Mouse (Mus musculus) stomach, embryonic 15.5 days (tissue): ENCODE measurements around the gene Slc27a5. TPM values are rescaled to one million over a fixed set of nuclear protein-coding genes. Genes with fewer than 3 reads are reported as not detected.

Experiments used
- ATAC-seq: fragments of 200-750 bp; cut with Nextera tagmentation; 2 replicates; pipeline ENCODE4 v1.8.0; 2017; ENCODE audit warnings: low read depth, moderate number of reproducible peaks, moderate TSS enrichment; ENCODE audit not compliant: insufficient read depth, low FRiP score
- H3K27ac ChIP-seq: fragments of 300-500 bp; sonication (generic); 2 replicates; pipeline ENCODE4 v1.5.1; 2015; ENCODE audit warnings: mild to moderate bottlenecking, inconsistent platforms
- H3K27me3 ChIP-seq: fragments of 300-500 bp; sonication (generic); replicated peaks from 2 replicates; pipeline ENCODE4 v1.6.1; 2015; ENCODE audit warnings: inconsistent platforms
- H3K36me3 ChIP-seq: fragments of 300-500 bp; sonication (generic); 2 replicates; pipeline ENCODE4 v1.6.1; 2015; ENCODE audit warnings: inconsistent platforms
- H3K4me1 ChIP-seq: fragments of 300-500 bp; sonication (generic); 2 replicates; pipeline ENCODE4 v1.6.1; 2015; ENCODE audit warnings: inconsistent platforms
- H3K4me2 ChIP-seq: fragments of 300-500 bp; sonication (generic); 2 replicates; pipeline ENCODE4 v1.6.1; 2015; ENCODE audit warnings: mild to moderate bottlenecking, inconsistent platforms
- H3K4me3 ChIP-seq: fragments of 300-500 bp; sonication (generic); replicated peaks from 2 replicates; pipeline ENCODE4 v1.5.1; 2015; ENCODE audit warnings: inconsistent platforms
- H3K9ac ChIP-seq: fragments of 300-500 bp; sonication (generic); 2 replicates; pipeline ENCODE4 v1.6.1; 2015; ENCODE audit warnings: inconsistent platforms
- H3K9me3 ChIP-seq: fragments of 300-500 bp; sonication (generic); 2 replicates; pipeline ENCODE4 v1.6.1; 2016; ENCODE audit warnings: inconsistent platforms
- WGBS: fragments of 180-500 bp; shearing (Covaris S2); methylation state at CpG from one replicate; pipeline ENCODE4 v1.1.7; 2015; 5-methylcytosine and 5-hydroxymethylcytosine counted together
- polyA plus RNA-seq: library from polyadenylated mRNA; unstranded; fragments of >200 nt; fragmentation: Nextera tagmentation; extraction: Ambion mirVana; gene quantifications from 2 replicates; pipeline ENCODE4 v1.2.1, GENCODE M21; 2015

Slc27a5 gene
- polyA plus RNA-seq, 1 experiment from 2014 or later: 1.8 TPM

DNA sequence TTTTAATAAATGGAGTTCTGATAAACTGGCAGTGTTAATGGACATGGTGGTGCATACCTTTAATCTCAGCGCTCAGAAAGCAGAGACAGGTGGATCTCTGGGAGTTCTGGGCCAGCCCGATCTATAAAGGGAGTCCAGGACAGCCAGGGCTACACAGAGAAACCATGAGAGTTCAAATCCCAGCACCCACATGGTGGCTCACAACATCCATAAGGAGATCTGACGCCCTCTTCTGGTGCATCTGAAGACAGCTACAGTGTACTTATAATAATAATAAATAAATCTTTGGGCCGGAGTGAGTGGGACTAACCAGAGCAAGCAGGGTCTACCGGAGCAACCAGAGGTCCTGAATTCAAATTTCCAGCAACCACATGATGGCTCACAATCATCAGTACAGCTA, 5.4 kb upstream of the Slc27a5 start:
- peaks cover 23% of the 10 kb centered on the region for H3K36me3 ChIP-seq
- ATAC-seq: no peak
- H3K4me3 ChIP-seq: no peak overlapping the region
- no peaks in the 10 kb centered on the region for H3K9me3 ChIP-seq
- H3K27ac ChIP-seq: no peak overlapping the region
- no peak overlapping the region for H3K9ac ChIP-seq
- 76% methylated on average over 5 of the region's 5 CpGs for WGBS
- H3K4me1 ChIP-seq: peaks cover 4% of the 10 kb centered on the region; the same call in 1 of the 2 replicates
- no peaks in the 10 kb centered on the region for H3K27me3 ChIP-seq
- H3K4me2 ChIP-seq: no peak overlapping the region

GRCm38 (mm10) chr7:13001584-13001983, 3.6 kb upstream of the Slc27a5 start:
- no peaks in the 10 kb centered on the region for H3K4me1 ChIP-seq
- no peak overlapping the region for H3K4me3 ChIP-seq
- H3K9ac ChIP-seq: no peak overlapping the region
- no peak for ATAC-seq
- WGBS: 41% methylated on average over 1 of the region's 1 CpGs
- peaks cover 11% of the 10 kb centered on the region; the same call in 1 of the 2 replicates for H3K36me3 ChIP-seq
- H3K9me3 ChIP-seq: no peaks in the 10 kb centered on the region
- no peak overlapping the region for H3K27ac ChIP-seq
- no peaks in the 10 kb centered on the region for H3K27me3 ChIP-seq
- H3K4me2 ChIP-seq: no peak overlapping the region

GRCm38 (mm10) chr7:12998851-12999250, 859 bp upstream of the Slc27a5 start, which contains the start of gene Trim28:
Gene Trim28, plus strand, starts transcription at chr7:12999114.
- Histone ChIP-seq H3K4me3 (no peak within 1 kb of the TSS), H3K36me3 (no peaks in the 10 kb centered on the region), H3K4me1 (no peaks in the 10 kb centered on the region), H3K4me2 (no peak within 1 kb of the TSS), H3K27me3 (no peaks in the 10 kb centered on the region), H3K9me3 (no peaks in the 10 kb centered on the region), H3K9ac (no peak within 1 kb of the TSS), H3K27ac (no peak within 1 kb of the TSS)
- ATAC-seq: no peak
- 78% methylated on average over 3 of the region's 3 CpGs for WGBS

DNA sequence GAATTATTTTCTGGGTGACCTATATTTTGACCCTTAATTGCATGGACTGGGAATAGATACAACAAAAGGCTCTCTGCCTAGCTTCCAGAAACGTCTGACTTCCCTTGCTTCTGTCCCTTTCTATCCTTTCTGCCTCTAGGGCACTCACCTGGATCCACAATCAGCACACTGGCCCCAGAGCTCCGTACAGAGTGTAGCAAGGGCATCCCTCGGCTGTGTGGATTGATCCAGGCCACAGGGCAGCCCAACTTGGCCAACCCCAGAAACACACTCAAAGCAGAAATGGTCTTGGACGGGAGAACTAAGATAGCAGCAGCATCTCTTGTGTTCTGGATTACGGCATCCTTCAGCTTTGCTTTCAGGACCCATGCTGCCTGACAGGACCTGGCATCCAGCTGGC, 762 bp downstream of the Slc27a5 start:
- 57% methylated on average over 5 of the region's 5 CpGs for WGBS
- Histone ChIP-seq H3K27ac (no peak overlapping the region), H3K4me1 (no peaks in the 10 kb centered on the region), H3K27me3 (no peaks in the 10 kb centered on the region), H3K4me3 (no peak overlapping the region), H3K9ac (no peak overlapping the region), H3K36me3 (no peaks in the 10 kb centered on the region), H3K4me2 (no peak overlapping the region), H3K9me3 (no peaks in the 10 kb centered on the region)
- no peak for ATAC-seq

GRCm38 (mm10) chr7:12995862-12996261, 2.1 kb downstream of the Slc27a5 start:
- no peaks in the 10 kb centered on the region for H3K4me1 ChIP-seq
- H3K9ac ChIP-seq: no peak overlapping the region
- H3K36me3 ChIP-seq: no peaks in the 10 kb centered on the region
- H3K27me3 ChIP-seq: no peaks in the 10 kb centered on the region
- H3K27ac ChIP-seq: no peak overlapping the region
- H3K4me2 ChIP-seq: no peak overlapping the region
- H3K4me3 ChIP-seq: no peak overlapping the region
- ATAC-seq: no peak
- H3K9me3 ChIP-seq: no peaks in the 10 kb centered on the region

DNA sequence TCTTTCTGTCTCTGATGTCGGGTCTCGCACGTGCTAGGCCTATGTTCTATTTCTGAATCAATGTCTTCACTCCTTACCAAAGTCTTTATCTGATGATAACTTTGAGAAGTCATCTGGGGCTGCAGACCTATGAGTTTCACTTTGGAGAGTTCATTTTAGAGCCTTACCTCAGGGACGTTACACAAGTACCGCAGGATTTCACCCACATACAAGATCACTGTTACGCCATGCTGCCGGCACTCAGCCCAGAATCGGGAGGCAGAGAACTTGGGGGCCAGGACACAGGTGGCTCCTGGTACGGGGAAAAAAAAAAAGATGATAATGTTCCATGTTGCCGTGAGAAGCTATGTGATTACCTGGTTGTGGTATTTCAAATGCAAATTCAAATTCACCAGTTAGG, 4.8 kb downstream of the Slc27a5 start:
- Histone ChIP-seq H3K36me3 (no peaks in the 10 kb centered on the region), H3K27ac (no peak overlapping the region), H3K4me3 (no peak overlapping the region), H3K9me3 (no peaks in the 10 kb centered on the region), H3K27me3 (no peaks in the 10 kb centered on the region), H3K4me1 (no peaks in the 10 kb centered on the region), H3K4me2 (no peak overlapping the region), H3K9ac (no peak overlapping the region)
- ATAC-seq: no peak
- WGBS: 83% methylated on average over 10 of the region's 10 CpGs

- 6% methylated on average over 3 of the region's 3 CpGs for WGBS
- H3K9me3 ChIP-seq: no peaks in the 10 kb centered on the region
- ATAC-seq: no peak
Measured at GRCm38 (mm10) chr7:12992222-12992621, 5.8 kb downstream of the Slc27a5 start.

GRCm38 (mm10) chr7:12987409-12988189, 10.4 kb downstream of the Slc27a5 start:
- no peak overlapping the region for H3K27ac ChIP-seq
- H3K4me3 ChIP-seq: no peak overlapping the region
- no peaks in the 10 kb centered on the region for H3K9me3 ChIP-seq
- no peak overlapping the region for H3K9ac ChIP-seq
- no peaks in the 10 kb centered on the region for H3K27me3 ChIP-seq
- no peaks in the 10 kb centered on the region for H3K36me3 ChIP-seq
- no peaks in the 10 kb centered on the region for H3K4me1 ChIP-seq
- 78% methylated on average over 8 of the region's 8 CpGs for WGBS
- H3K4me2 ChIP-seq: no peak overlapping the region
- ATAC-seq: peak; percentile 75

More at GRCm38 (mm10) chr7:12992222-12992621, 5.8 kb downstream of the Slc27a5 start:
- Histone ChIP-seq H3K4me3 (no peak overlapping the region), H3K27ac (no peak overlapping the region), H3K4me1 (no peaks in the 10 kb centered on the region), H3K4me2 (no peak overlapping the region), H3K36me3 (no peaks in the 10 kb centered on the region), H3K9ac (no peak overlapping the region), H3K27me3 (no peaks in the 10 kb centered on the region)

DNA sequence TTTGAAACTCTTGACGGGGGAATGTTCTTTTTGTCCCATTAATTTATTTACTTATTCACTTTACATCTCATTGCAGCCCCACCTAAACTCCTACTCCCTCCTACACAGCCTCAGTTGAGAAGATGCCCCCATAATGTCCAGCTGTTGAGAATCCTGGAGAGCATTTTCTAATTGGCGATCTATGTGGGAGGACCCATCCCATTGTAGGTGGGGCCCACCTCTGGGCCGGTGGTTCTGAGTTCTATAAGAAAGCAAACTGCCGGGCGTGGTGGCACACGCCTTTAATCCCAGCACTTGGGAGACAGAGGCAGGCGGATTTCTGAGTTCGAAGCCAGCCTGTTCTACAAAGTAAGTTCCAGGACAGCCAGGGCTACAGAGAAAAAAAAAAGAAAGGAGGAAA, 11.1 kb downstream of the Slc27a5 start:
- Histone ChIP-seq H3K27ac (no peak overlapping the region), H3K4me1 (no peaks in the 10 kb centered on the region), H3K4me3 (no peak overlapping the region), H3K36me3 (no peaks in the 10 kb centered on the region), H3K9ac (no peak overlapping the region), H3K4me2 (no peak overlapping the region), H3K9me3 (no peaks in the 10 kb centered on the region), H3K27me3 (no peaks in the 10 kb centered on the region)
- 83% methylated on average over 8 of the region's 8 CpGs for WGBS
- ATAC-seq: no peak

DNA sequence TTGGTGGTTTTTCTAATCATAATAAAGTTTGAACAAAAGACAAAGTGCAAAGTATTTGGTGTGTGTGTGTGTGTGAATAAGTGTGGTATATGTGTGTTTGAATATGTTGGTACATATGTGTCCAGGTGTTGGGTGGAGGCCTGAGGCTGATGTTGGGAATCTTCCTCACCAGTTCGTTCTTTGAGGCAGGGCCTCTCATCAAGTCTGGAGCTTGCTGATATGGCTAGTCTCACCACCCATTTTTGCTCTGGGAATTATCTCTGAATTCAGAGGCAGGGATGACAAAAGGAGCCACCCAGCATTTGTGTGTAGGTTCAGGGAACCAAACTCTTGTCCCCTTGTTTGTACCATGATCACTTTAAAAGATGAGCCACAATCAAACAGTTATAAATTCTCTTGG, 12.3 kb downstream of the Slc27a5 start:
- Histone ChIP-seq H3K27ac (no peak overlapping the region), H3K36me3 (0 out of 2 replicates have a peak, but pooled peaks cover 3% of the 10 kb centered on the region), H3K4me1 (no peaks in the 10 kb centered on the region), H3K4me3 (no peak overlapping the region), H3K9me3 (no peaks in the 10 kb centered on the region), H3K27me3 (no peaks in the 10 kb centered on the region), H3K4me2 (no peak overlapping the region), H3K9ac (no peak overlapping the region)
- 80% methylated on average over 1 of the region's 1 CpGs for WGBS
- no peak for ATAC-seq

DNA sequence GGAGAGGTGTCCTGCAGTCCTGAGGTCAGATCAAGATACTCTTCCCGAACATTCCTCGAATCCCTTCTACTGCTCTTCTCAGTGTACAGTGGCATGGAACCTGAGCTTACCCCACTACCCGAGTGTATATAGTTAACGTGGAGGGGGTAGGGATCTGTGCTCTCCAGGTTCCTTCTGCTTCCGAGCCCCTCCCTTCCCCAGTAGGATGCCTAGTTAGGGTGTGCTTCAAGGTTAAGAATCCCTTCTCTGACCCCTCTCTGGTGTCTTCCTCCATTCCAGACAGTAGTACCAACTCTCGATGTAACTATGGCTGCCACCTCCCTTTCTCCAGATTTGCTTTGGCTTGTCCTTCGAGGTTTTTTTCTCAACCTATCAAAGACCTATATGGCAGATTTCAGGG, 17.7 kb downstream of the Slc27a5 start:
- H3K4me1 ChIP-seq: peaks cover 16% of the 10 kb centered on the region
- no peak overlapping the region for H3K27ac ChIP-seq
- H3K4me2 ChIP-seq: no peak overlapping the region
- H3K4me3 ChIP-seq: no peak overlapping the region
- 0 out of 2 replicates have a peak, but pooled peaks cover 3% of the 10 kb centered on the region for H3K36me3 ChIP-seq
- 86% methylated on average over 7 of the region's 7 CpGs for WGBS
- no peak overlapping the region for H3K9ac ChIP-seq
- no peaks in the 10 kb centered on the region for H3K27me3 ChIP-seq
- no peak for ATAC-seq
- H3K9me3 ChIP-seq: no peaks in the 10 kb centered on the region

DNA sequence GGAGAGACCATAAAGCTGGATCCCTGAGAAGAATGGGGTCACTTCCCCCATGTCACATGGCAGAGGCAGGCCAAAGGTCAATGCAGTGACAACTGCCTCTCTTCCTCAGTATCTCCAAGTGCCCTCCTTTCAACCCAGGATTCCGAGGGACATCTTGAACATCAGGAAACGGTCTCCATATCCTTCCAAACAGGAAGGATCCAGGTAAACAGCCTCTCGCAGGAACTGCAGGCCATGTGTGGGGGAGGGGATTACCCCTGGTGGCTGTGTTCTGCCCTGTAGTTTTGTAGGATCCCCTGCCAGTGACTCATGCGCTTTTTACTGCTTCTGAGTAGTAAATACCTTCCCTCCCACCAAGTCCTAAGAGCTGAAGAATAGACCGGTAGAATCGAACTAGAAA, 18.2 kb downstream of the Slc27a5 start:
- H3K4me1 ChIP-seq: peaks cover 16% of the 10 kb centered on the region
- ATAC-seq: no peak
- no peak overlapping the region for H3K9ac ChIP-seq
- no peak overlapping the region for H3K4me2 ChIP-seq
- H3K27me3 ChIP-seq: no peaks in the 10 kb centered on the region
- no peak overlapping the region for H3K4me3 ChIP-seq
- no peak overlapping the region for H3K27ac ChIP-seq
- 67% methylated on average over 6 of the region's 6 CpGs for WGBS
- 0 out of 2 replicates have a peak, but pooled peaks cover 3% of the 10 kb centered on the region for H3K36me3 ChIP-seq
- no peaks in the 10 kb centered on the region for H3K9me3 ChIP-seq
